Mouse (Mus musculus): ENCODE results near the gene Tbc1d32. TPM values are rescaled to one million over a fixed set of nuclear protein-coding genes. Genes with fewer than 3 reads are reported as not detected.

Gene Tbc1d32
- polyA plus RNA-seq, 1 experiment from 2014 or later: 4.3 TPM

GRCm38 (mm10) chr10:56099641-56100310 is 128.7 kb downstream of the Tbc1d32 start:
- Histone ChIP-seq H3K9ac (replicated peaks; ENCODE audit: low read depth, low read length) (no peak overlapping the region), H3K36me3 (ENCODE audit: control insufficient read depth, insufficient read depth, low read length) (no peaks in the 10 kb centered on the region), H3K27ac (ENCODE audit: low read length) (no peak overlapping the region), H3K9me3 (ENCODE audit: control insufficient read depth, low read depth, low read length) (no peaks in the 10 kb centered on the region), H3K27me3 (ENCODE audit: control insufficient read depth, insufficient read depth, low read length) (no peaks in the 10 kb centered on the region), H3K4me2 (replicated peaks; ENCODE audit: low read depth, low read length) (no peak overlapping the region), H3K4me1 (ENCODE audit: control insufficient read depth, insufficient read depth, low read length) (no peaks in the 10 kb centered on the region), H3K4me3 (ENCODE audit: low read depth, low read length) (no peak overlapping the region)
- ATAC-seq (ENCODE audit: insufficient number of reproducible peaks, insufficient read depth, low FRiP score, low read depth): no peak
- 77% methylated on average over 3 of the region's 3 CpGs for WGBS

GRCm38 (mm10) chr10:56099126-56099525 is 129.4 kb downstream of the Tbc1d32 start:
- H3K27me3 ChIP-seq (ENCODE audit: control insufficient read depth, insufficient read depth, low read length): no peaks in the 10 kb centered on the region
- H3K4me3 ChIP-seq (ENCODE audit: low read depth, low read length): no peak overlapping the region
- H3K9ac ChIP-seq (replicated peaks; ENCODE audit: low read depth, low read length): no peak overlapping the region
- WGBS: 86% methylated on average over 3 of the region's 3 CpGs
- H3K27ac ChIP-seq (ENCODE audit: low read length): no peak overlapping the region
- H3K9me3 ChIP-seq (ENCODE audit: control insufficient read depth, low read depth, low read length): no peaks in the 10 kb centered on the region
- no peaks in the 10 kb centered on the region for H3K4me1 ChIP-seq (ENCODE audit: control insufficient read depth, insufficient read depth, low read length)
- H3K4me2 ChIP-seq (replicated peaks; ENCODE audit: low read depth, low read length): no peak overlapping the region
- H3K36me3 ChIP-seq (ENCODE audit: control insufficient read depth, insufficient read depth, low read length): no peaks in the 10 kb centered on the region
- no peak for ATAC-seq (ENCODE audit: insufficient number of reproducible peaks, insufficient read depth, low FRiP score, low read depth)

- Histone ChIP-seq H3K9ac (replicated peaks; ENCODE audit: low read depth, low read length) (no peak overlapping the region), H3K27ac (ENCODE audit: low read length) (no peak overlapping the region)
- ATAC-seq (ENCODE audit: insufficient number of reproducible peaks, insufficient read depth, low FRiP score, low read depth): no peak
Observed at GRCm38 (mm10) chr10:56096757-56097156, 131.7 kb downstream of the Tbc1d32 start.

DNA sequence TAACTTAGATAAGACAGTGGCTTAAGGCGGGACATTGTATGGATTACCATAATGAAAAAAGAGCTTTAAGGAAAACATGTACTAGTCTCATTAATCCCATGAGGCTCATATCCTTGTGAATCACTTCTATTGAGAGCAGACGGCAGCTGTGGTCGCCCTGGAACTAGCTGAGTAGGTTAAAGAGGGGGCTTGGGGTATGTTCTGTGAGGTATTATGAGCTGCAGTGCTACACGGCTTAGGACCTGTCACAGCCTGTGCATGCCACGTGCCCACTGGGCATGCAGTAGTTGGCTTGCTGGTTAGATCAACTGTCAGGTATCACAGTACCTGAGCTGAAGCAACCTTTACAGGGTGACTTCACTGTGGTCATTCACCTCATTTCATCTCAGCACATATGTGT is 133.9 kb downstream of the Tbc1d32 start:
- Histone ChIP-seq H3K4me2 (replicated peaks; ENCODE audit: low read depth, low read length) (no peak overlapping the region), H3K4me3 (ENCODE audit: low read depth, low read length) (no peak overlapping the region), H3K27me3 (ENCODE audit: control insufficient read depth, insufficient read depth, low read length) (no peaks in the 10 kb centered on the region), H3K4me1 (ENCODE audit: control insufficient read depth, insufficient read depth, low read length) (no peaks in the 10 kb centered on the region), H3K27ac (ENCODE audit: low read length) (no peak overlapping the region), H3K36me3 (ENCODE audit: control insufficient read depth, insufficient read depth, low read length) (no peaks in the 10 kb centered on the region), H3K9me3 (ENCODE audit: control insufficient read depth, low read depth, low read length) (no peaks in the 10 kb centered on the region), H3K9ac (replicated peaks; ENCODE audit: low read depth, low read length) (no peak overlapping the region)
- no peak for ATAC-seq (ENCODE audit: insufficient number of reproducible peaks, insufficient read depth, low FRiP score, low read depth)
- WGBS: 80% methylated on average over 5 of the region's 5 CpGs

More at GRCm38 (mm10) chr10:56096757-56097156, 131.7 kb downstream of the Tbc1d32 start:
- Histone ChIP-seq H3K36me3 (ENCODE audit: control insufficient read depth, insufficient read depth, low read length) (no peaks in the 10 kb centered on the region), H3K4me2 (replicated peaks; ENCODE audit: low read depth, low read length) (no peak overlapping the region), H3K4me1 (ENCODE audit: control insufficient read depth, insufficient read depth, low read length) (no peaks in the 10 kb centered on the region), H3K4me3 (ENCODE audit: low read depth, low read length) (no peak overlapping the region), H3K9me3 (ENCODE audit: control insufficient read depth, low read depth, low read length) (no peaks in the 10 kb centered on the region), H3K27me3 (ENCODE audit: control insufficient read depth, insufficient read depth, low read length) (no peaks in the 10 kb centered on the region)

DNA sequence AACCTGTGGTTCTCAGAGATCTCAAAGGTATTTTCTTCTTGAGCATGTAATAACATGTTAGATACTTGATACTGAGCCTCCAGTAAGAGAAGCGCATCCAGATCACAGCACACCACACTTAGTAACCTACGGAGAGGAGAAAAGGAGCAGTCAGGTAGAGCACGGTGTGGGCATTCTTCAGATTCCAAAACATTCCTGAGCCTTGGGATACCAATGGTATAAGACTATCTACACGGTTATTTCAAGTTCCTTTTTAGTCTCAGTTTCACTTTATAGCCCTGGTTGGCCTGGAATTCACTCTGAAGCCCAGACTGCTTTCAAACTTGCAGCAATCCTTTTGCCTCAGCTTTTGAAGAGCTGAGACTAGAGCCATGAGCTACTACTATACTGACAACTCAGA is 138.8 kb downstream of the Tbc1d32 start:
- no peaks in the 10 kb centered on the region for H3K36me3 ChIP-seq (ENCODE audit: control insufficient read depth, insufficient read depth, low read length)
- no peaks in the 10 kb centered on the region for H3K27me3 ChIP-seq (ENCODE audit: control insufficient read depth, insufficient read depth, low read length)
- no peaks in the 10 kb centered on the region for H3K4me1 ChIP-seq (ENCODE audit: control insufficient read depth, insufficient read depth, low read length)
- WGBS: 80% methylated on average over 4 of the region's 4 CpGs
- no peak overlapping the region for H3K4me2 ChIP-seq (replicated peaks; ENCODE audit: low read depth, low read length)
- no peak overlapping the region for H3K9ac ChIP-seq (replicated peaks; ENCODE audit: low read depth, low read length)
- ATAC-seq (ENCODE audit: insufficient number of reproducible peaks, insufficient read depth, low FRiP score, low read depth): no peak
- H3K9me3 ChIP-seq (ENCODE audit: control insufficient read depth, low read depth, low read length): no peaks in the 10 kb centered on the region
- H3K4me3 ChIP-seq (ENCODE audit: low read depth, low read length): no peak overlapping the region
- H3K27ac ChIP-seq (ENCODE audit: low read length): no peak overlapping the region

- Histone ChIP-seq H3K27ac (ENCODE audit: low read length) (no peak overlapping the region), H3K9ac (replicated peaks; ENCODE audit: low read depth, low read length) (no peak overlapping the region), H3K4me2 (replicated peaks; ENCODE audit: low read depth, low read length) (no peak overlapping the region), H3K27me3 (ENCODE audit: control insufficient read depth, insufficient read depth, low read length) (no peaks in the 10 kb centered on the region), H3K9me3 (ENCODE audit: control insufficient read depth, low read depth, low read length) (no peaks in the 10 kb centered on the region), H3K4me3 (ENCODE audit: low read depth, low read length) (no peak overlapping the region), H3K36me3 (ENCODE audit: control insufficient read depth, insufficient read depth, low read length) (no peaks in the 10 kb centered on the region), H3K4me1 (ENCODE audit: control insufficient read depth, insufficient read depth, low read length) (no peaks in the 10 kb centered on the region)
- no peak for ATAC-seq (ENCODE audit: insufficient number of reproducible peaks, insufficient read depth, low FRiP score, low read depth)
- WGBS: 84% methylated on average over 2 of the region's 2 CpGs
Observed at GRCm38 (mm10) chr10:56062746-56063145, 165.7 kb downstream of the Tbc1d32 start.

DNA sequence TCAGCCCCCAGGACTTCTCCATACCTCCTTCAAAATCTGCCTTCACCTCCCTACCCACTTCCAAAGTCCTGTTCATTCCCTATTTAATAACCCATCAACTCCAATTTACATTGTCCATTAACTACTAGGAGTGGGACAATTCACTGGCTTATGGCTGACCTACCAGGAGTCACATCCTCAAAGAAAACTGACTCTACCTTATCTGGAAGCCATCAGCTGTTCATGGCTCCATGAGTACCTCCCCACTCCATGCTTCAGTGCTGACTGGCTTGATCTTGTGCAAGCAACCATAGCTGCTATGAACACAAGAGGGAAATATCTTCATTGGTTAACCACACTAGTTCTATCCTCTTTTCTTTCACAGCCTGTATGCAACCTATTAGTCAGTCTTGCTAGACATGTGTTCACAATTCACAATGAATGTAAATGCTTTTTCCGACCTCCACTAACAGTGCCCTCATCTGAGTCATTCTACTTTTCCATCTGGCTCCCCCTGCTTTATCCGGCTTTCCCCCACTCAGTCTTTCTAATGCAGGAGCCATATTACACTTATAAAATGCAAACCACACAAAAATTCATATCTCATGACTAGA is 167.2 kb downstream of the Tbc1d32 start:
- Histone ChIP-seq H3K4me1 (ENCODE audit: control insufficient read depth, insufficient read depth, low read length) (no peaks in the 10 kb centered on the region), H3K9ac (replicated peaks; ENCODE audit: low read depth, low read length) (no peak overlapping the region), H3K27ac (ENCODE audit: low read length) (no peak overlapping the region), H3K27me3 (ENCODE audit: control insufficient read depth, insufficient read depth, low read length) (no peaks in the 10 kb centered on the region), H3K4me3 (ENCODE audit: low read depth, low read length) (no peak overlapping the region), H3K4me2 (replicated peaks; ENCODE audit: low read depth, low read length) (no peak overlapping the region), H3K9me3 (ENCODE audit: control insufficient read depth, low read depth, low read length) (no peaks in the 10 kb centered on the region), H3K36me3 (ENCODE audit: control insufficient read depth, insufficient read depth, low read length) (no peaks in the 10 kb centered on the region)
- 87% methylated on average over 2 of the region's 2 CpGs for WGBS
- ATAC-seq (ENCODE audit: insufficient number of reproducible peaks, insufficient read depth, low FRiP score, low read depth): no peak

DNA sequence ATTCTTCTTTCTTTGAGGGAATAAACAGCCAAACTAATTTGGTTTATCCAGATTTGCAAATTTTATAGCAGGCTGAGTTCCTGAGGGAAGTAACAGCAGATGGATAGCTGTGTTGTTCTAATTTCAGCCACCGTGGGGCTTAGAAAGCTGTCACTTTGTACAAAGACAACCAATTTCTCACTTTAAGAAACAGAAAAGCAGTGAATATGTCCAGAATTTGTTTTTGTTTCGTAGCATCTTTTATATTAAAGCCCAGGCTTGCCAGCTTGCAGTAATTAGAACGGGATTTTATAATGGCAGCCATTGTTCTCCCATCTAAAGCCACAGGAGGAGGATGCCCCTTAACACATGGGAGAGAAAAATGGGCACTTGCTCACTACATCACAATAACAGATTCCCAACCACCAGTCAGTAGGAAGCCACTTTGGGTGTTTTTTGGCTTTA is 169.5 kb downstream of the Tbc1d32 start:
- WGBS: 78% methylated on average over 3 of the region's 3 CpGs
- Histone ChIP-seq H3K4me2 (replicated peaks; ENCODE audit: low read depth, low read length) (no peak overlapping the region), H3K4me3 (ENCODE audit: low read depth, low read length) (no peak overlapping the region), H3K9me3 (ENCODE audit: control insufficient read depth, low read depth, low read length) (no peaks in the 10 kb centered on the region), H3K27ac (ENCODE audit: low read length) (no peak overlapping the region), H3K27me3 (ENCODE audit: control insufficient read depth, insufficient read depth, low read length) (no peaks in the 10 kb centered on the region), H3K36me3 (ENCODE audit: control insufficient read depth, insufficient read depth, low read length) (no peaks in the 10 kb centered on the region), H3K9ac (replicated peaks; ENCODE audit: low read depth, low read length) (no peak overlapping the region), H3K4me1 (ENCODE audit: control insufficient read depth, insufficient read depth, low read length) (no peaks in the 10 kb centered on the region)
- ATAC-seq (ENCODE audit: insufficient number of reproducible peaks, insufficient read depth, low FRiP score, low read depth): no peak

DNA sequence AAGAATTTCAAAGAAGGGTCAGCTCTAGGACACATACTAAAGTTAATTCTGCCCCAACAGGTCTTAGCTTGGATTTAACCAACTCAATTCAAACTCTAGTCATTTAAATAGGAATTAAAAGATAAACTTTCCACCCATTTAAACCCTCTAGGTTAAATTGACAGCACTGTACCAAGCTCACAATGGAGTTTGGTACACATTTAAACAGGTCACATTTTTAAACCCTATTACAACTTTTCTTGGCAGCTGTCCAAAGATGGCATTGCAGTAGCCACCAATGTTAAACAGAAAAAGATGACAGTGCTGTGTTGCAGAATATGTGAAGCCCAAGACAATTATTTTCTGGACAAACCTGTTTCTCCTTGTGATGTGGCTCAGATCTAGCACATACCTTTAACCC is 203.1 kb downstream of the Tbc1d32 start:
- H3K9ac ChIP-seq (replicated peaks; ENCODE audit: low read depth, low read length): no peak overlapping the region
- H3K27ac ChIP-seq (ENCODE audit: low read length): peak overlapping the region; percentile 44; the same call in 1 of the 2 replicates
- no peaks in the 10 kb centered on the region for H3K27me3 ChIP-seq (ENCODE audit: control insufficient read depth, insufficient read depth, low read length)
- no peak overlapping the region for H3K4me3 ChIP-seq (ENCODE audit: low read depth, low read length)
- peak; percentile 78 for ATAC-seq (ENCODE audit: insufficient number of reproducible peaks, insufficient read depth, low FRiP score, low read depth)
- no peak overlapping the region for H3K4me2 ChIP-seq (replicated peaks; ENCODE audit: low read depth, low read length)
- 0 out of 2 replicates have a peak, but pooled peaks cover 2% of the 10 kb centered on the region for H3K4me1 ChIP-seq (ENCODE audit: control insufficient read depth, insufficient read depth, low read length)
- H3K36me3 ChIP-seq (ENCODE audit: control insufficient read depth, insufficient read depth, low read length): no peaks in the 10 kb centered on the region
- no peaks in the 10 kb centered on the region for H3K9me3 ChIP-seq (ENCODE audit: control insufficient read depth, low read depth, low read length)

All from stomach, embryonic 14.5 days (tissue).